Mouse (Mus musculus): Measurements from ENCODE around the gene Smarcd3. TPM values are rescaled to one million over a fixed set of nuclear protein-coding genes. Genes with fewer than 3 reads are reported as not detected.

Smarcd3 gene
- polyA plus RNA-seq, 1 experiment, result 1.5 TPM

- TF ChIP-seq EP300 (IDR thresholded peaks at IDR 0.05; ENCODE audit: insufficient read depth, low read depth, low read length), result no peak
- TF ChIP-seq CTCF (IDR thresholded peaks at IDR 0.05; ENCODE audit: low read depth, low read length), result no peak
- TF ChIP-seq POLR2A (IDR thresholded peaks at IDR 0.05; ENCODE audit: insufficient read depth, low read length), result no peak
- Histone ChIP-seq H3K36me3 (ENCODE audit: control insufficient read depth, insufficient read depth, low read length, poor library complexity, severe bottlenecking) (no peaks in the 10 kb centered on the region), H3K27me3 (ENCODE audit: control insufficient read depth, insufficient read depth, low read length, poor library complexity, severe bottlenecking) (peaks cover 10% of the 10 kb centered on the region)
Observed at GRCm38 (mm10) chr5:24605321-24605979, 18.8 kb downstream of the Smarcd3 start.

GRCm38 (mm10) chr5:24604656-24605100 lies 19.5 kb downstream of the Smarcd3 start:
- Histone ChIP-seq H3K4me3 (ENCODE audit: low read depth, low read length) (peak overlapping the region; percentile 54), H3K9me3 (replicated peaks; ENCODE audit: control insufficient read depth, insufficient read depth, low read length, poor library complexity, severe bottlenecking) (no peaks in the 10 kb centered on the region), H3K36me3 (ENCODE audit: control insufficient read depth, insufficient read depth, low read length, poor library complexity, severe bottlenecking) (no peaks in the 10 kb centered on the region), H3K27ac (ENCODE audit: insufficient read depth, low read length) (no peak overlapping the region), H3K9ac (ENCODE audit: low read depth, poor library complexity, severe bottlenecking) (peak overlapping the region; percentile 46), H3K4me1 (ENCODE audit: control insufficient read depth, insufficient read depth, low read length) (no peaks in the 10 kb centered on the region), H3K27me3 (ENCODE audit: control insufficient read depth, insufficient read depth, low read length, poor library complexity, severe bottlenecking) (peaks cover 10% of the 10 kb centered on the region)
- TF ChIP-seq POLR2A (IDR thresholded peaks at IDR 0.05; ENCODE audit: insufficient read depth, low read length), result no peak
- 0 out of 2 replicates have a peak, but pooled peaks have one; percentile 4 for TF ChIP-seq EP300 (IDR thresholded peaks at IDR 0.05; ENCODE audit: insufficient read depth, low read depth, low read length)
- no peak for TF ChIP-seq CTCF (IDR thresholded peaks at IDR 0.05; ENCODE audit: low read depth, low read length)

More at GRCm38 (mm10) chr5:24605321-24605979, 18.8 kb downstream of the Smarcd3 start:
- Histone ChIP-seq H3K4me3 (ENCODE audit: low read depth, low read length) (0 out of 2 replicates have a peak overlapping the region, but pooled peaks have one; percentile 54), H3K4me1 (ENCODE audit: control insufficient read depth, insufficient read depth, low read length) (no peaks in the 10 kb centered on the region), H3K9me3 (replicated peaks; ENCODE audit: control insufficient read depth, insufficient read depth, low read length, poor library complexity, severe bottlenecking) (no peaks in the 10 kb centered on the region), H3K9ac (ENCODE audit: low read depth, poor library complexity, severe bottlenecking) (peak overlapping the region; percentile 46; the same call in 1 of the 2 replicates), H3K27ac (ENCODE audit: insufficient read depth, low read length) (no peak overlapping the region)

DNA sequence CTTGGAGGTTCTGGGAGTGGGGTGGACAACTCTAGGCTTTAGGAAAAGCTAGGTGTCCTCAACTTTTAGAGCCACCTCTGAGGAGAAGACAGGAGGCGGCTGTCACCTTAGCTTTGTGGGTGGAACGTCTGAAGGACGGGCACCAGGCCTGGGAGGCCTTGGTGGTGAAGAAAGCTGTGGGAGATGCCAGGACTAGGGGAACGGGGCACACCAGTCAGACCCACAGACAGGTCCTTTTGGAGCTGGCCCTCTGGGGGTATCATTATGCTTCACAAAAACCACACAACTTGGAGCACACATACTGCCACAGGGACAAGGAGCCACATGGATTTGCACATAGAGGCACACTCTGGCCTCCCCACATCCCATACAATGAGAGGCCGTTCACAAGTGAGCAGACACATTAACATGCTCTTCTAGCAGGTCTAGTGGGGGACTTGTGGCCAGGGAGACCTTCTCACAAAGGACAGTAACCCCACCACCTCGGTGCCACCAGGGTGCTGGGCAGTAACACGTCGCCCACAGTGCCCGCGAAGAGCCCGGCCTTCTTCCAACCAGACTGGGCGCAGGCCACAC lies 20.0 kb downstream of the Smarcd3 start:
- Histone ChIP-seq H3K27ac (ENCODE audit: insufficient read depth, low read length) (no peak overlapping the region), H3K4me3 (ENCODE audit: low read depth, low read length) (peak overlapping the region; percentile 54), H3K9me3 (replicated peaks; ENCODE audit: control insufficient read depth, insufficient read depth, low read length, poor library complexity, severe bottlenecking) (no peaks in the 10 kb centered on the region), H3K4me1 (ENCODE audit: control insufficient read depth, insufficient read depth, low read length) (no peaks in the 10 kb centered on the region), H3K36me3 (ENCODE audit: control insufficient read depth, insufficient read depth, low read length, poor library complexity, severe bottlenecking) (no peaks in the 10 kb centered on the region), H3K27me3 (ENCODE audit: control insufficient read depth, insufficient read depth, low read length, poor library complexity, severe bottlenecking) (peaks cover 10% of the 10 kb centered on the region), H3K9ac (ENCODE audit: low read depth, poor library complexity, severe bottlenecking) (peak overlapping the region; percentile 46)
- TF ChIP-seq CTCF (IDR thresholded peaks at IDR 0.05; ENCODE audit: low read depth, low read length) (no peak), EP300 (IDR thresholded peaks at IDR 0.05; ENCODE audit: insufficient read depth, low read depth, low read length) (no peak), POLR2A (IDR thresholded peaks at IDR 0.05; ENCODE audit: insufficient read depth, low read length) (no peak)

GRCm38 (mm10) chr5:24603431-24604010 lies 20.7 kb downstream of the Smarcd3 start:
- Histone ChIP-seq H3K4me3 (ENCODE audit: low read depth, low read length) (no peak overlapping the region), H3K36me3 (ENCODE audit: control insufficient read depth, insufficient read depth, low read length, poor library complexity, severe bottlenecking) (no peaks in the 10 kb centered on the region), H3K27me3 (ENCODE audit: control insufficient read depth, insufficient read depth, low read length, poor library complexity, severe bottlenecking) (peaks cover 10% of the 10 kb centered on the region), H3K9ac (ENCODE audit: low read depth, poor library complexity, severe bottlenecking) (no peak overlapping the region), H3K9me3 (replicated peaks; ENCODE audit: control insufficient read depth, insufficient read depth, low read length, poor library complexity, severe bottlenecking) (no peaks in the 10 kb centered on the region), H3K27ac (ENCODE audit: insufficient read depth, low read length) (no peak overlapping the region), H3K4me1 (ENCODE audit: control insufficient read depth, insufficient read depth, low read length) (no peaks in the 10 kb centered on the region)
- TF ChIP-seq CTCF (IDR thresholded peaks at IDR 0.05; ENCODE audit: low read depth, low read length) (no peak), EP300 (IDR thresholded peaks at IDR 0.05; ENCODE audit: insufficient read depth, low read depth, low read length) (no peak), POLR2A (IDR thresholded peaks at IDR 0.05; ENCODE audit: insufficient read depth, low read length) (no peak)

DNA sequence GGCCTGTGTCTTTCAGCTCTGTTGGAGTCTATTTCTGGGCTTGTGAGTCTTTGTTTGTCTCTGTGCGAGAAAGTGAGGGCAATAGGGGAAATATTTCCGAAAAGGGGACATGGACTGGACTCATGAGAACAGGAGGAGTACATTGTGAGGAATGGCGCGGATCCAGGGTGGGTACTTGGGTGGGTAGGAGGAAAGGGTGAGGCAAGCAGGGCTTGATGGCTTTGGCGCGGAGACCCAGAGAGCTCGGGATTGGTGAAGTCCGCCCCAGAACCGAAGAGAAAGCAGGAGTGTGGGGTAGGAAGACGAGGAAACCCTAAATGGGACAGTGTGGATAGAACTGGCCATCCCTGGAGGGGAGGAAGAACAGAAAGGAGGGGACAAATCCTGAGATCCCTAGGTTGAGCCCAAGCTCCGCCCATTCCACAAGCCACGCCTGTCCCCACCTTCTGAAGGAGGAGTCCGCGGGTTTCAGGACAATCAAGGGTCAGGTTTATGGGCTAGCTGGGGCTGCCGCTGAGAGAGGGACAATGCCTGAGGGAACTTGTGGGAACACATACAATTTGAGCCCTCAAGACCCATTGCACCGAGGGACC lies 21.4 kb downstream of the Smarcd3 start:
- H3K27me3 ChIP-seq (ENCODE audit: control insufficient read depth, insufficient read depth, low read length, poor library complexity, severe bottlenecking), result peaks cover 12% of the 10 kb centered on the region
- no peak overlapping the region for H3K27ac ChIP-seq (ENCODE audit: insufficient read depth, low read length)
- no peaks in the 10 kb centered on the region for H3K36me3 ChIP-seq (ENCODE audit: control insufficient read depth, insufficient read depth, low read length, poor library complexity, severe bottlenecking)
- no peaks in the 10 kb centered on the region for H3K9me3 ChIP-seq (replicated peaks; ENCODE audit: control insufficient read depth, insufficient read depth, low read length, poor library complexity, severe bottlenecking)
- H3K9ac ChIP-seq (ENCODE audit: low read depth, poor library complexity, severe bottlenecking), result peak overlapping the region; percentile 85
- no peaks in the 10 kb centered on the region for H3K4me1 ChIP-seq (ENCODE audit: control insufficient read depth, insufficient read depth, low read length)
- peak overlapping the region; percentile 70 for H3K4me3 ChIP-seq (ENCODE audit: low read depth, low read length)
- no peak for TF ChIP-seq POLR2A (IDR thresholded peaks at IDR 0.05; ENCODE audit: insufficient read depth, low read length)
- TF ChIP-seq CTCF (IDR thresholded peaks at IDR 0.05; ENCODE audit: low read depth, low read length), result no peak
- no peak for TF ChIP-seq EP300 (IDR thresholded peaks at IDR 0.05; ENCODE audit: insufficient read depth, low read depth, low read length)

Measured in ES-Bruce4 (cell line).